25 mouse cellular contexts compared by ENCODE assay signal in the genomic region with DNA sequence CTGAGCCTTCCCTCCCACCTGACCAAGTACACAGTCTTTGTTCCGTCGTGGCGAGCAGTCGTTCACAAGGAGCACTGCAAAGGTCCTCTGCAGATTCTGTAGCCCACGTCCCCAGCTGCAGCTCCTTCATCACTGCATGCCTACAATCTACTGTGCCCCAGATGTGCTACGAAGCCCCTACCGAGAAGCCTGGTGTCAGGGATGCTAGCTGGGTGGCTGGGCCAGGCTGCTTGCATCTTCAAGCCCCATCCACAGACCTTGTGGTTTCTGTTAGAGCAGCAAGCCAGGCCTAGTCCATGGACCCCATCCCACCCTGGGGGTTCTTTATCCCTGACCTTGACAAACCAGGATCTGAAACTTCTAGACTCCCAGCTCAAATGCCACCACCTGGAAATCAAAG.
A peak's percentile ranks its signal among the peaks of the same experiment; 100 is the strongest.
DNase-seq lines count a peak whose midpoint lies in the region; ATAC-seq lines count a peak whose summit lies in the region.
"Had no signal": no experiment of that assay in that cellular context is flagged by ENCODE, and none has a peak within 500 bp of the region (broad histone marks: within the 10 kb centered on the region; RNA-seq: fewer than 3 reads in every experiment).

No protein-coding gene starts in this region.

- H3K27me3 ChIP-seq in hindbrain, embryonic 10.5 days (ENCODE audit: insufficient read depth, poor library complexity, severe bottlenecking): no peaks in the 10 kb centered on the region
- H3K27me3 ChIP-seq in hindbrain, embryonic 13.5 days: no peaks in the 10 kb centered on the region
- H3K27me3 ChIP-seq in limb, embryonic 10.5 days (ENCODE audit: low read depth, poor library complexity, severe bottlenecking): no peaks in the 10 kb centered on the region
- peaks cover 3% of the 10 kb centered on the region; the same call in 1 of the 2 replicates for H3K27me3 ChIP-seq in limb, embryonic 15.5 days
- no peaks in the 10 kb centered on the region for H3K27me3 ChIP-seq in hindbrain, embryonic 11.5 days (ENCODE audit: control insufficient read depth, insufficient read depth, low read length)
- H3K27me3 ChIP-seq: embryonic facial prominence, embryonic 15.5 days; forebrain, embryonic 12.5 days; hindbrain, embryonic 12.5 days; lung, embryonic 15.5 days had no signal

- no peaks in the 10 kb centered on the region for H3K4me1 ChIP-seq in hindbrain, embryonic 10.5 days (replicated peaks)
- no peaks in the 10 kb centered on the region for H3K4me1 ChIP-seq in hindbrain, embryonic 13.5 days (replicated peaks)
- peaks cover 8% of the 10 kb centered on the region; the same call in 1 of the 2 replicates for H3K4me1 ChIP-seq in limb, embryonic 10.5 days
- H3K4me1 ChIP-seq in limb, embryonic 15.5 days: peaks cover 16% of the 10 kb centered on the region; the same call in 1 of the 2 replicates
- H3K4me1 ChIP-seq in hindbrain, embryonic 11.5 days (replicated peaks; ENCODE audit: control insufficient read depth, insufficient read depth, low read length): no peaks in the 10 kb centered on the region
- H3K4me1 ChIP-seq: embryonic facial prominence, embryonic 10.5 days; forebrain, embryonic 12.5 days; hindbrain, embryonic 12.5 days; lung, embryonic 15.5 days had no signal

- peaks cover 3% of the 10 kb centered on the region; the same call in 1 of the 2 replicates for H3K9me3 ChIP-seq in hindbrain, embryonic 10.5 days
- H3K9me3 ChIP-seq in hindbrain, embryonic 13.5 days: no peaks in the 10 kb centered on the region
- H3K9me3 ChIP-seq in limb, embryonic 10.5 days (replicated peaks): no peaks in the 10 kb centered on the region
- H3K9me3 ChIP-seq in limb, embryonic 15.5 days: no peaks in the 10 kb centered on the region
- no peaks in the 10 kb centered on the region for H3K9me3 ChIP-seq in hindbrain, embryonic 11.5 days (ENCODE audit: control insufficient read depth, low read length)
- H3K9me3 ChIP-seq: embryonic facial prominence, embryonic 15.5 days; lung, embryonic 15.5 days had no signal

- 87% methylated on average over 7 of the region's 7 CpGs for WGBS in hindbrain, embryonic 10.5 days
- whole genome bisulfite sequencing in hindbrain, embryonic 13.5 days: 81% methylated on average over 7 of the region's 7 CpGs
- 78% methylated on average over 7 of the region's 7 CpGs for WGBS in limb, embryonic 10.5 days
- WGBS in limb, embryonic 15.5 days: 63% methylated on average over 7 of the region's 7 CpGs
- 82% methylated on average over 7 of the region's 7 CpGs for WGBS in hindbrain, embryonic 11.5 days

- ATAC-seq in hindbrain, embryonic 13.5 days (ENCODE audit: low FRiP score): no peak
- no peak for ATAC-seq in limb, embryonic 15.5 days (ENCODE audit: insufficient number of reproducible peaks, low FRiP score, low TSS enrichment, low read depth)
- ATAC-seq in hindbrain, embryonic 11.5 days (ENCODE audit: low FRiP score): no peak
- ATAC-seq: CD4-positive, CD25-positive, alpha-beta regulatory T cell, adult 4 months had no signal

- H3K4me3 ChIP-seq in hindbrain, embryonic 10.5 days: no peak overlapping the region
- no peak overlapping the region for H3K4me3 ChIP-seq in hindbrain, embryonic 13.5 days
- no peak overlapping the region for H3K4me3 ChIP-seq in limb, embryonic 10.5 days
- no peak overlapping the region for H3K4me3 ChIP-seq in limb, embryonic 15.5 days
- H3K4me3 ChIP-seq in hindbrain, embryonic 11.5 days (ENCODE audit: low read depth, low read length): no peak overlapping the region
- H3K4me3 ChIP-seq: embryonic facial prominence, embryonic 10.5 days; embryonic facial prominence, embryonic 15.5 days; forebrain, embryonic 12.5 days; heart, adult 2 months; hindbrain, embryonic 12.5 days; lung, embryonic 15.5 days had no signal

- no peak overlapping the region for H3K4me2 ChIP-seq in hindbrain, embryonic 13.5 days
- no peak overlapping the region for H3K4me2 ChIP-seq in limb, embryonic 15.5 days
- no peak overlapping the region for H3K4me2 ChIP-seq in hindbrain, embryonic 11.5 days (replicated peaks; ENCODE audit: low read depth, low read length)
- H3K4me2 ChIP-seq: embryonic facial prominence, embryonic 15.5 days; forebrain, embryonic 12.5 days; hindbrain, embryonic 12.5 days; liver, embryonic 11.5 days; lung, embryonic 15.5 days had no signal

- 0 out of 2 replicates have a peak overlapping the region, but pooled peaks have one; percentile 18 for H3K27ac ChIP-seq in hindbrain, embryonic 10.5 days
- no peak overlapping the region for H3K27ac ChIP-seq in hindbrain, embryonic 13.5 days
- H3K27ac ChIP-seq in limb, embryonic 10.5 days: 0 out of 2 replicates have a peak overlapping the region, but pooled peaks have one; percentile 34
- H3K27ac ChIP-seq in limb, embryonic 15.5 days: peak overlapping the region; percentile 33
- H3K27ac ChIP-seq in hindbrain, embryonic 11.5 days (ENCODE audit: low read depth, low read length): no peak overlapping the region
- H3K27ac ChIP-seq: embryonic facial prominence, embryonic 10.5 days; embryonic facial prominence, embryonic 15.5 days; forebrain, embryonic 12.5 days; heart, adult 2 months; hindbrain, embryonic 12.5 days; kidney, postnatal 0 days; lung, embryonic 15.5 days had no signal

- no peaks in the 10 kb centered on the region for H3K36me3 ChIP-seq in hindbrain, embryonic 10.5 days
- H3K36me3 ChIP-seq in hindbrain, embryonic 13.5 days: no peaks in the 10 kb centered on the region
- H3K36me3 ChIP-seq in limb, embryonic 10.5 days: no peaks in the 10 kb centered on the region
- H3K36me3 ChIP-seq in limb, embryonic 15.5 days: no peaks in the 10 kb centered on the region
- no peaks in the 10 kb centered on the region for H3K36me3 ChIP-seq in hindbrain, embryonic 11.5 days (ENCODE audit: control insufficient read depth, insufficient read depth, low read length)
- H3K36me3 ChIP-seq: embryonic facial prominence, embryonic 10.5 days; embryonic facial prominence, embryonic 15.5 days; forebrain, embryonic 12.5 days; hindbrain, embryonic 12.5 days; lung, embryonic 15.5 days had no signal

- DNase-seq in hindbrain, embryonic 10.5 days (ENCODE audit: low spot score): no peak
- no peak for DNase-seq in limb, embryonic 10.5 days (ENCODE audit: low spot score)
- peak; percentile 39 for DNase-seq in thymus, postnatal 14 days
- no peak for DNase-seq in embryo, embryonic 10.5 days (ENCODE audit: low spot score)
- no peak for DNase-seq in hindbrain, embryonic 11.5 days (ENCODE audit: low spot score)
- DNase-seq: adrenal gland, postnatal 14 days; cerebellum, adult 11-12 months; cerebellum, adult 9-11 months; gastrocnemius, postnatal 25 days; heart, adult 2 months; heart, postnatal 14 days; kidney, adult 8-10 months; left cerebral cortex, postnatal 4 days; retina, postnatal 1 day; right cerebral cortex, postnatal 25 days had no signal

- no peak overlapping the region for H3K9ac ChIP-seq in hindbrain, embryonic 13.5 days
- no peak overlapping the region for H3K9ac ChIP-seq in limb, embryonic 15.5 days
- no peak overlapping the region for H3K9ac ChIP-seq in hindbrain, embryonic 11.5 days (ENCODE audit: low read depth, low read length)
- H3K9ac ChIP-seq: embryonic facial prominence, embryonic 15.5 days; forebrain, embryonic 12.5 days; hindbrain, embryonic 12.5 days; lung, embryonic 15.5 days had no signal

Comparison
In these comparisons a context has a peak if more than half of its experiments do, and no peak if none do; other contexts are left out.
1. H3K27ac ChIP-seq: peak in hindbrain, embryonic 10.5 days (single experiment), limb, embryonic 10.5 days (single experiment) and limb, embryonic 15.5 days (single experiment); none in hindbrain, embryonic 13.5 days (single experiment) and hindbrain, embryonic 11.5 days (single experiment).